Mouse (Mus musculus): ENCODE data around the gene Gm20792.
"Not testable (repeated sequence)": the region's sequence is repeated elsewhere in the genome, so short reads cannot be mapped to it uniquely, and the experiment has no call there.

The Gm20792 gene

DNA sequence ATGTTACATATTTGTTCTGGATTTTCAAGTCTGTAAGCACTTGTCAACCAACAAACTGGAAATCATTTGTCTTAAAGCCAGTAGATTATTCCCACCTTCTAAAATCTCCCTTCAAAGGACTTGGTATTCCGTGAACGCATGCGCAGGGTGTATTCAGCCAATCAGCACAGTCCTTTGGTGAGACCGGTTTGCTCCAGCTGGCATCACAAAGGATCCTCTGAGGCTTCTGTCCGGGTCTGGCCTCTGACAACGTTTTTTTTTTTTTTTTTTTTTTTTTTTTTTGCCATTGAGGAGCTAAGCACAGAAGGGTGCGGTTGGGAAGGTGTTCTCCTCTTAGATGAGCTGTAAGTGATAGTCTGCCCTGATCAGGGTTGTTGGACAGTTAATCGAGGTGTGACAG lies at the start of gene Gm20792:
Gm20792 (plus strand) TSS at position 301 of the 400 bp plus-strand sequence.
- in situ Hi-C loops (cut with MboI; ENCODE audit: unreplicated experiment in 2 of 2): not testable (repeated sequence)
